Comparison of ENCODE assay signal across 37 mouse cellular contexts in the genomic region with DNA sequence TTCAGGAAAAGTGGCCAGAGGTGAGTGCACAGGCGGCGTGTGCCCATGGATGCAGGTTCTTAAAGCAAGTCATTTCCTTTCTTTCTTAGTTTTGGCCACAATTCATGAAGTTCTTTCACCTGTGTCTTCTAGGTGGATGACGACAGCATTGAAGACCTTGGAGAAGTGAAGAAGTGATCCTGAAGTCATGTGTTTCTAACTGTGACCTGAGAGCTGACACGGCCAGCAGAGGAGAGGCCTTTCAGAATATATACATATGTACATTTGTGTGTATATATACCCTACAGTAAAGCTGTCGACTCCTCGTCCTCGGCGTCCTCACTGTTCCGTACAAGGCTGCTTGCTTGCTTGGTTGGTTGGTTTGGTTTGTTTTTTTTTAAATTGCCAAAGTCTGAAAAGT. TPM values are rescaled to one million over a fixed set of nuclear protein-coding genes. Genes with fewer than 3 reads are reported as not detected.
"Had no signal": no experiment of that assay in that cellular context is flagged by ENCODE, and none has a peak within 500 bp of the region (broad histone marks: within the 10 kb centered on the region; RNA-seq: fewer than 3 reads in every experiment).

TSS of gene Gm43518 (plus strand) at position 301 of the 400 bp plus-strand sequence.

- DNase-seq: left cerebral cortex, postnatal 4 days; liver; liver, embryonic 13.5 days; liver, postnatal 0 days; lung, adult 18-20 months; lung, adult 2 months; lung, embryonic 14.5 days; lung, postnatal 10 days; lung, postnatal 14 days; lung, postnatal 36 days; lung, postnatal 4 days; midbrain, embryonic 14.5 days had no signal

- H3K4me3 ChIP-seq: left cerebral cortex, adult 2 months; limb, embryonic 10.5 days; limb, embryonic 12.5 days; limb, embryonic 13.5 days; limb, embryonic 15.5 days; liver, embryonic 12.5 days; liver, embryonic 13.5 days; liver, embryonic 15.5 days; lung, embryonic 15.5 days; megakaryocyte, embryonic 14.5 days; midbrain, embryonic 10.5 days; midbrain, embryonic 12.5 days; midbrain, embryonic 13.5 days; midbrain, embryonic 15.5 days; myocyte had no signal

- H3K4me2 ChIP-seq: limb, embryonic 12.5 days; limb, embryonic 13.5 days; limb, embryonic 15.5 days; liver, embryonic 11.5 days; liver, embryonic 12.5 days; liver, embryonic 13.5 days; liver, embryonic 15.5 days; lung, embryonic 14.5 days; lung, embryonic 15.5 days; midbrain, embryonic 11.5 days; midbrain, embryonic 12.5 days; midbrain, embryonic 13.5 days; midbrain, embryonic 15.5 days had no signal

- ATAC-seq: liver, embryonic 12.5 days; liver, postnatal 0 days; lung, postnatal 0 days; midbrain, embryonic 13.5 days; midbrain, embryonic 15.5 days; midbrain, embryonic 16.5 days had no signal

- H3K9ac ChIP-seq: limb, embryonic 12.5 days; limb, embryonic 13.5 days; limb, embryonic 15.5 days; liver, embryonic 12.5 days; liver, embryonic 13.5 days; liver, embryonic 14.5 days; liver, embryonic 15.5 days; liver, postnatal 0 days; lung, embryonic 14.5 days; lung, embryonic 15.5 days; midbrain, embryonic 12.5 days; midbrain, embryonic 13.5 days; midbrain, embryonic 15.5 days had no signal

- H3K9me3 ChIP-seq: limb, embryonic 10.5 days; limb, embryonic 12.5 days; limb, embryonic 13.5 days; limb, embryonic 15.5 days; liver, embryonic 12.5 days; liver, embryonic 13.5 days; liver, embryonic 15.5 days; lung, embryonic 15.5 days; megakaryocyte, embryonic 14.5 days; midbrain, embryonic 10.5 days; midbrain, embryonic 12.5 days; midbrain, embryonic 13.5 days; midbrain, embryonic 15.5 days had no signal

- H3K27ac ChIP-seq: left cerebral cortex, adult 2 months; limb, embryonic 10.5 days; limb, embryonic 12.5 days; limb, embryonic 13.5 days; limb, embryonic 15.5 days; liver, embryonic 12.5 days; liver, embryonic 13.5 days; liver, embryonic 14.5 days; liver, embryonic 15.5 days; lung, embryonic 15.5 days; macrophage; midbrain, embryonic 10.5 days; midbrain, embryonic 12.5 days; midbrain, embryonic 13.5 days; midbrain, embryonic 15.5 days had no signal

- H3K27me3 ChIP-seq: limb, embryonic 12.5 days; limb, embryonic 13.5 days; limb, embryonic 15.5 days; liver, embryonic 12.5 days; liver, embryonic 13.5 days; liver, embryonic 15.5 days; lung, embryonic 15.5 days; megakaryocyte, embryonic 14.5 days; midbrain, embryonic 12.5 days; midbrain, embryonic 13.5 days; midbrain, embryonic 15.5 days had no signal

RNA-seq across cellular contexts. Expression of gene Gm43518, which starts in this region (rescaled TPM):
- total RNA-seq: left cerebral cortex, postnatal 14 days; megakaryocyte progenitor cell, adult 5-6 weeks; megakaryocyte-erythroid progenitor cell, adult 5-6 weeks; midbrain, postnatal 0 days; monocyte, adult 5-6 weeks had no signal
- polyA plus RNA-seq: macrophage, myocyte had no signal
